Mouse (Mus musculus) adrenal gland, postnatal 4 days (tissue): ENCODE measurements around the gene Rtn4rl1. TPM values are rescaled to one million over a fixed set of nuclear protein-coding genes. Genes with fewer than 3 reads are reported as not detected.

Experiments used
- DNase-seq, 2 experiments: peaks; one replicate each; pipeline ENCODE4 v3.0.0; 2021 to 2022; ENCODE audit warnings: low spot score in 2 of 2, mixed read lengths in 2 of 2
- total RNA-seq, 2 experiments: library from RNA; stranded (reverse); gene quantifications; 2 replicates each; pipeline ENCODE4 v1.2.3; 2021

Rtn4rl1 gene
- total RNA-seq, 2 experiments from 2014 or later = 33.3 to 33.8 TPM

- no peak for DNase-seq
Measured at GRCm38 (mm10) chr11:75184573-75184972, 9.0 kb upstream of the Rtn4rl1 start.

GRCm38 (mm10) chr11:75184986-75185385, 8.6 kb upstream of the Rtn4rl1 start:
- no peak for DNase-seq

DNA sequence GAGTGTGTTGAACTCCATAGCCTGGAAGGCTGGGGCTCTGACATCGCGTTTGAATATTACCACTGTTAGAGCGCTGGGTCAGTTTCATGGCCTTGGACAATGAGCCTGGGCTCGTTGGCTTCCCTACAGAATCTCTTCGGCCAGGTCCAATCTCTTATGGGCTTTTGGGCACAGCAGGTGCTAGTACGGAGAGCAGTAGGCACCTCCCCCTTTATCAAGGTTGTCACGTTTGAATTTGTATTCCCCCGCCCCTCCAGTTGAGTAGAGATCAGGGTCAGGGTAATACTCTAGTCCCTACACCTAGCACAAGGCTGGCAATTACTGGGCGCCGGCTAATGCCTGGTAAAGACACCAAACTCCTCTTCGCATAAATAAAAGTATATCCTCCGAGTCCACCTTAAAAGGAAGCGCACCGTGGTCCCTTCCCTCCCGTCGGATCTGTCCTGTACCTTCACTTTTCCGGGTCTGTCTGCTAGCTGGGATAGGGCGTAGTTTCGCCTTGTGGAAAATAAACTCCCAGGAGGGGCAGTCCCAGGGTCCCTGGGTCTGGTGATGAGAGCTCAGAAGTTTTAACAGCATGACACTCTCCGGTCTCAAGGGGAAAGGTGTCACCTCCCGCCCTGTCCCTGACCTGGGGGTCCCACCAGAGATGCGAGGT, 3.7 kb upstream of the Rtn4rl1 start:
- DNase-seq = no peak

DNA sequence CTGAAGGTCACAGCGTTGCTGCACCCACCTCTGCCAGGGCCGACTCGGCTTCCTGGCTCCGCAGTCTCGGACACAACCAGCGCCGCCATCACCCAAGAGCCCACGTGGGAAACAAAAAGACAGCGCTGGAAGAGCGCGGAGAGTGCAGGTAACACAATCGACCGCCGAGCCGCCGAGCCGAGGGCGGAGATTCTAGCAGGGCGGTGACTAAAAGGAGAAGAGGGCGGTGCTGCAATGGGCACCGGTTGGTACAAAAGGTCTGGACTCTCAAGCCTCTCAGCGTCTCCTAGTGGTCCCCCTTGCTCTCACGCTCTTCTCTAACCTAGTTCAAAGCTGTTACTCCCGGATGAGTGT, 3.2 kb upstream of the Rtn4rl1 start:
- DNase-seq = peak; percentile 60 to 75

DNA sequence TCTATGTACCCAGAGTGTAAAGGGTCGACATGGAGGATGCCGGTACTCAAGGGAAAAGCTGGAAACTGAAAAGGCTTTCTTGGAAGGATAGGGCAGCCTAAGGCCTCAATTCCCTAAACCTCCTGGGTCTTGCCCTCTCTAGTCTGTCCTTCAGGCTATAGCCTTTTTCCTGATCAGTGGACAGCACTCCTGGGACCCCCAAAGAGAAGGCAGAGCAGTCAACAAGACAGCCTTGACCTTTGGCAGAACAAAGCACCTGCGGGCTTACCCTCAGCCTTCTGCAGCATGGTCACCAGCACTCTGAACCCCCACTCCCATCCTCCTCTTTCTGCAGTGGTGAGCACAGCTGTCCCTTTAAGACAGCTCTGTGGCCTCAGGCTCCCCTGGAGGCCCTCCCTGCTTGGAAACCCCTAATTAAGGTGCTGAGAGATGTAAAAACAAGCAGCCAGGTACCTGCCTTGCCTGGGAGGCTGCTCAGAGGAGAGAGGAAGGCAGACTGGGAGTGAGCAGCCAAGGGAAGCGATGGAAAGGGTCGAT, 2.6 kb upstream of the Rtn4rl1 start, which contains the start of gene Dph1:
Gene Dph1 (minus strand): TSS at position 337 of the 537 bp plus-strand sequence.
- no peak for DNase-seq

GRCm38 (mm10) chr11:75191841-75192240, 1.7 kb upstream of the Rtn4rl1 start:
- no peak for DNase-seq

GRCm38 (mm10) chr11:75192336-75193214, 1.0 kb upstream of the Rtn4rl1 start:
- DNase-seq = peak; percentile 64 to 72

DNA sequence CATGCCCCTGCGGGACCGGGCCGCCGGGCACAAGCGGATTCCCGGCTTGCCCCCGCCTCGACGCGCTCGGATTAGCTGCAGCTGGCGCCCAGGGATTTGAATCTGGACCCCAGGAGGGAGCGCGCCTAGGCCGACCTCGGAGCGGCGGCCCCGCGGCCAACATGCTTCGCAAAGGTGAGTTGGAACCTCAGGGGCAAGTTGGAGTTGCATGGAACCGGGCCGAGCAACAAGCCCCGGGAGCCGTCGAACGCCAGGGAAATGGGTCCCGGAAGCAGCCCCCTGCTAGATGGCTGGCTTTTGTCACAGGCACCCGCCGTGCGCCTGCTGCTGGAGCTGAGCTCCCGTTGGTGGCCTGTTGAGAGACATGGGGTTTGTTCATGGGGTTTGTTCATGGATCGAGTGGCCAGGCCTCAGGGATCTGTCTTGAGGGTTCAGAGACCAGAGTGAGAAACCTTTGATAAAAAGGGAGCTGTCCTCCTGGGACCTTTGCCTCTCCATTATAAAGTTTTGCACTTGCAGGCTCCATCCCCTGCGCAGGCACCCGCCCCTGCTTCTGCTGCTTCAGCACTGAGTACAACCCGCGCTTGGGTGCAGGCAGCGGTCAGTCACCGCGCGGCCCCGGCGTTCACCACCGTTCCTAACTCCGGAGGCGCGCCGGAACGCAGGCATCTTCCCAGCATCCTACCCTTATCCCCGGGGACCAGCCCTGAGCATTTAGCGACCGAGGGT, 702 bp downstream of the Rtn4rl1 start:
- no peak for DNase-seq

GRCm38 (mm10) chr11:75194850-75195461, 1.4 kb downstream of the Rtn4rl1 start:
- DNase-seq = peak in 1 of 2 experiments; percentile 25

DNA sequence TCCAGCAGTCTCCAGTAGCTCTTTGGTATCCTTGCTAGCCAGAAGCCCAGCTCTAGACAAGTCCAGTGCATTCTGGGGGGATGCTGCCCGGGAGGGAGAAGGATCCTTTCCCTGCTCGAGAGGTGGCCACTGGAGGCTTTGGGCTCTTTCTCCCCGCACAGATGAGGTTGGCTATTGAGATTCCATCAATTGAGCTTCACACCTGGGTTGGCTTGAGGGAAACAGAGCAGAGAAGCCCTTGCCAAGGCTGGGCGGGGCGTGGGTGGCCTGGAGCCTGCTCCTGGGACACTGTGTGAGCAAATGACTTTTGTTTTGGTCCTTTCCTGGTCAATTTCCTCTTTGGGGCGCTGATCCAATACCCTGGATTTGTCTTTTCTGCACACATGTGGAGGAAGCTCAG, 2.5 kb downstream of the Rtn4rl1 start:
- DNase-seq = no peak

- no peak for DNase-seq
Measured at GRCm38 (mm10) chr11:75197956-75198355, 4.4 kb downstream of the Rtn4rl1 start.

DNA sequence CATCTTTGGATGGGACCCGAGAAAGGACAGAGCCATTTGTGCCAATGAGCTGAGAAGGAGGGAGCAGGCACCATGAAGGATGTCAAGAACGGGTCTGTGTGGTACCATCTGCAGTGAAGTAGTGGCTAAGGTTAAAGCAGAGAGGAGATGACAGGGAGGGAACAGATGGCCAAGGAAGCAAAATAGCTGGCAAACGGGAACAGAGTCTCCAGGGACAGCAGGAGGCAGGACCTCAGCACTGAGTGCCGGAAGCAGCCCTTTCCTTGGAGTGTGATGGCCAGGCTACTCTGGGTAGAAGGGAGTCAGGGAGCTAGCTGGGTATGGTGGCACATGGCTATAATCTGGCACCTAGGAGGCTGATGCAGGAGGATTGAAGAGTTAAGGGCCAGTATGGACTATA, 5.2 kb downstream of the Rtn4rl1 start:
- no peak for DNase-seq

DNA sequence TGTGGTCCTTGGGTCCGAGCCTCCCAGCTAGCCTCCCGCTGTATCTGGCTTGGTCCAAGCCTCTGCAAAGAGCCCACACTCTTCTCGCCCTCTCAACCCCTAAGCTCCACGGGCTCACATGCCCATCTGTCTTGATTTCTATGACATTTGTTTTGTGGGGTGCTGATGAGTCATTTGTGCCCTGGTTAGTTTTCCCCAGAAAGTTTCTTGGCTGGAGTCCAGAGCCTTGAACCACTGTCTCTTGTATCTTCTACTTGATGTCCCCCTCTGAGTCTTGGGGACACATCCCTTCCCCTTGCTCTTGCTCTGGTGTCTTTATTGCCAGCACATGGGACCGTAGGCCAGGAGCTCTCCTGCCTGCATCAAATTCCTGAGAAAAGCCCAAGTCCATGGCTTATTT, 6.4 kb downstream of the Rtn4rl1 start:
- DNase-seq = no peak

DNA sequence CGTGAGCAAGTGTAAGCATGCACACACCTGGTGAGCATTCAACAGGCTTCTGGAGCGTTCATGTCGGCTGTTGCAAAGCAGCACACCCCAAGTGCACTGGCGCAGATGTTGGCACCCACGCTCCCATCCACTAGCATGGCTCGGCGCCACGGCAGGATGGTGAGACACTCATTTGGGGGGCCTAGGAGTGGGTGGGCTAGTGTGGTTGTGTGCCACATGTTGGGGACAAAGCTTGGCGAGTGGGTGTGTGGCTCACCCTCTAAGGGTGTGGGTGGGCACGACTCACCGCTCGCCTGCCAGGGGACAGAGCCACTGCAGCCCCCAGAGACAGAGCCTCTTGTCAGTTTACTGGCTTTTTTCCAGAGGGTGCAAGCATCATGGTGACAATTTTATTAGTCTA, 7.4 kb downstream of the Rtn4rl1 start:
- no peak for DNase-seq

GRCm38 (mm10) chr11:75201721-75202120, 8.1 kb downstream of the Rtn4rl1 start:
- no peak for DNase-seq

DNA sequence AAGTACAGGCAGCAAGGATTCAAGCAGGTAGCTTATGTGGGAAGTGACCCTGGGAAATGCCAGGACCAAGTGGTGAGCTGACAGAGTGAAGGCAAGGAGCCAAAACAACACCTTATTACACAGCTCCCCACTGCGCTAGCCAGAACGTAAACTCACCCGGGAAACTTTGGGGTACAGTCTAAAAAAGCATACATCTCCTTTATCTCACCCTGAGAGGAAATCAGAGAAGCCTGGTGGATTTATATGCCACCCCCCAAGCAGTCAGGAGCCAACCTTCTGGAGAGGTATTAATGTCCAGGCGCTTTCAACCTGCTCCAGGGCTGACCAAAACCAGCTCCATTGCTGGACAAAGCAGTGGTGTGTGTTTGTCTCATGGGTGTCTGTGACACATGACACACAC, 10.3 kb downstream of the Rtn4rl1 start:
- DNase-seq = no peak

- no peak for DNase-seq
Measured at GRCm38 (mm10) chr11:75204472-75204871, 10.9 kb downstream of the Rtn4rl1 start.

DNA sequence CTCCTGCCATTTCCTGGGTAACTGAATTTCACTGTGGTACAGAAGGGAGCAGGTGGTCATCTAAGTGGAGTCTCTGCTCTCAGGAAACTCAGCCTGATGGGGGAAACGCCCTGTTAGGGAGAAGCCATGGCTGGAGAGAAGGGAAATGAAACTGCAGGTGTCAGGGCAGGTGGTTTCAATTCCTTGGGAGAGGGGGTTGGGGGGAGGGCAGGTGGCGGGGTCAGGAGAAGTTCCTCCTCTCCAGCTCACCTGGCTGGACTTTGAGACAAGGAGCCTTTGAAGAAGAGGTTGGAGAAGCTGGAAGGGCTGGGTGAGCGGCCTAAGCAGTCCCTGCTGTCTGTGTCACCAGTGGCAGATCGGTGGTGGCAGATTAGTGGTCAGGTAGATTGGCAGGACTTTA, 12.8 kb downstream of the Rtn4rl1 start:
- no peak for DNase-seq

DNA sequence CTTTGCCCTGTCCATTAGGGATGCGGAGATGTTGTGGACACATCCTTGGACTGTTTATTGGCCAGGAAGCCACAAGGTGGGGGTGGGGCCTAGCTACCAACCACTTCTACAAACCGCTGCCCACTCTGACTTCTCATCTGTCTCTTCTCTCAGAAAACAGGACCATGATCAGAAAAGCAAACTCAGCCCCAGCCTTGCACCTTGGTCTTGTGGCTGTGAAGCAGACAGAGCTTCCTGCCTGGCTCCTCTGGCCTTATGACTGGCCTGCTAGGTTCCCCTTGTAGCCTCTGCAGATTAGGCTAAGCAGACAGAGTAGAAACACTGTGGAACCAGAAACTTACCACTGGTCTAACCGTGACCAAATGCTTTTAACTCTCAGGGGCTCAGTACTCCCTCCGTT, 15.8 kb downstream of the Rtn4rl1 start:
- no peak for DNase-seq

- no peak for DNase-seq
Measured at GRCm38 (mm10) chr11:75210093-75210492, 16.5 kb downstream of the Rtn4rl1 start.

DNA sequence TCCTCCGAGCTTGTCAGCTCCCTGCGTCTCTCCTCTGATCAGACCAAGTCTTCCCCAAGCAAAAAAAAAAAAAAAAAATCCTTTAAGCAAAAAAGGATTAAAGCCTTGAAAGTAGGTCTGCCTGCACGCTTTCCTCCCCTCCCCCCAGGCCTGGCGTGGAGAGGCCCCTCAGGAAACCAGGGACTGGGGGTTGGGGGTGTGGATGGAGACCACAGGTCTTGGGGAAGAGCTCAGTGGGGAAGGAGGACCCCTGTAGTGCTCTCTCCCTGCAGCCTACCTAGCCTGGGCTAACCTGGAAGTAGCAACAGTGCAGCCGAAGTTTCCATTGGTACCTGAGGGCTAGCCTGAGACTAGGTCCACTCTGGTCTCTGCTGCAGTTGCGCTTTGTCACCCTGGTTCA, 17.2 kb downstream of the Rtn4rl1 start:
- no peak for DNase-seq
